ENCODE assay signal across 9 mouse cellular contexts in the genomic region with DNA sequence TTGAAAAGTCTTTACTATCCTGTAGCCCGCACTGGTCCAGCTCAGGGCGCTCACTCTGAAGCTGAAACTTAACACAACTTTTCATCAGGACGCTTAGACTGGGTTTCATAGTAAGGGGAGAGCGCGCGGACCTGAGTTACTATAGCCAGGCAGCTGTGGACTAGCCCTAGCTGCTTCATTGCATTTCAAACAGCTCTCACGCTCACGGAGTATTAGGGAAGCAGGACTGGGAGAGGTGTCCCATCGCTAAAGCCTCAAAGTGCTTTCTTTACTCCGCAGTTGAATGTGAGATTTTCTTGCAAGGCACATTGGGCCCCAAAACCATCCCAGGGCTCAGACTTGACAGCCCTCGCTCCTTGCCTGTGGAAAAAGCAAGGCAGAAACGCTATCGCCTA. TPM values are rescaled to one million over a fixed set of nuclear protein-coding genes. Genes with fewer than 3 reads are reported as not detected.
DNase-seq lines count a peak whose midpoint lies in the region; ATAC-seq and TF ChIP-seq lines count a peak whose summit lies in the region.
"Had no signal": no experiment of that assay in that cellular context is flagged by ENCODE, and none has a peak within 500 bp of the region (broad histone marks: within the 10 kb centered on the region; RNA-seq: fewer than 3 reads in every experiment).

No protein-coding gene starts in this region.

- no peak for DNase-seq in layer of hippocampus, adult 2 months (ENCODE audit: low spot score in 2 of 2)
- DNase-seq in layer of hippocampus, postnatal 25 days (ENCODE audit: extremely low spot score in 1 of 2, low spot score in 1 of 2), result no peak
- peak; percentile 9 for DNase-seq in hindbrain, postnatal 0 days (ENCODE audit: low spot score)
- DNase-seq in layer of hippocampus, adult 18-20 months (ENCODE audit: low spot score in 2 of 2), result no peak
- DNase-seq in urinary bladder, postnatal 36 days (ENCODE audit: low spot score in 2 of 2), result no peak

- no peak for ATAC-seq in embryonic facial prominence, embryonic 13.5 days (ENCODE audit: insufficient number of reproducible peaks, insufficient read depth, low FRiP score, low TSS enrichment, low read depth)
- ATAC-seq in hindbrain, postnatal 0 days, result no peak
- no peak for ATAC-seq in neural tube, embryonic 14.5 days (ENCODE audit: low read depth)

- no peak overlapping the region for H3K27ac ChIP-seq in layer of hippocampus, adult 2 months
- peak overlapping the region; percentile 83 for H3K27ac ChIP-seq in embryonic facial prominence, embryonic 13.5 days
- H3K27ac ChIP-seq in hindbrain, postnatal 0 days, result peak overlapping the region; percentile 54; the same call in 1 of the 2 replicates
- H3K27ac ChIP-seq in neural tube, embryonic 14.5 days (ENCODE audit: low read depth, low read length), result peak overlapping the region; percentile 12; the same call in 1 of the 2 replicates
- H3K27ac ChIP-seq: left cerebral cortex, adult 2 months had no signal

- peak overlapping the region; percentile 41; the same call in 1 of the 2 replicates for H3K4me3 ChIP-seq in layer of hippocampus, adult 2 months
- H3K4me3 ChIP-seq in embryonic facial prominence, embryonic 13.5 days, result peak overlapping the region; percentile 74
- peak overlapping the region; percentile 52 for H3K4me3 ChIP-seq in hindbrain, postnatal 0 days (ENCODE audit: low read length)
- peak overlapping the region; percentile 60 for H3K4me3 ChIP-seq in neural tube, embryonic 14.5 days (ENCODE audit: low read depth, low read length)
- H3K4me3 ChIP-seq: erythroblast, embryonic 14.5 days had no signal

- H3K27me3 ChIP-seq in embryonic facial prominence, embryonic 13.5 days, result peaks cover 25% of the 10 kb centered on the region
- H3K27me3 ChIP-seq in hindbrain, postnatal 0 days (ENCODE audit: insufficient read depth, low read length), result peaks cover 6% of the 10 kb centered on the region; the same call in 1 of the 2 replicates
- H3K27me3 ChIP-seq in neural tube, embryonic 14.5 days (ENCODE audit: control insufficient read depth, insufficient read depth, low read length), result no peaks in the 10 kb centered on the region

- 3% methylated on average over 13 of the region's 13 CpGs for WGBS in embryonic facial prominence, embryonic 13.5 days
- 8% methylated on average over 13 of the region's 13 CpGs for WGBS in hindbrain, postnatal 0 days
- 1% methylated on average over 13 of the region's 13 CpGs for WGBS in neural tube, embryonic 14.5 days

- H3K9me3 ChIP-seq in embryonic facial prominence, embryonic 13.5 days, result no peaks in the 10 kb centered on the region
- no peaks in the 10 kb centered on the region for H3K9me3 ChIP-seq in hindbrain, postnatal 0 days (ENCODE audit: low read length)
- no peaks in the 10 kb centered on the region for H3K9me3 ChIP-seq in neural tube, embryonic 14.5 days (ENCODE audit: control insufficient read depth, low read length)

- TF ChIP-seq CTCF in layer of hippocampus, adult 2 months (conservative IDR thresholded peaks at IDR 0.05), result no peak
- no peak for TF ChIP-seq CTCF in hindbrain, postnatal 0 days (IDR thresholded peaks at IDR 0.05; ENCODE audit: low read depth)

- peaks cover 49% of the 10 kb centered on the region for H3K4me1 ChIP-seq in embryonic facial prominence, embryonic 13.5 days
- H3K4me1 ChIP-seq in hindbrain, postnatal 0 days (ENCODE audit: insufficient read depth, low read length), result no peaks in the 10 kb centered on the region
- H3K4me1 ChIP-seq in neural tube, embryonic 14.5 days (ENCODE audit: control insufficient read depth, insufficient read depth, low read length), result peaks cover 7% of the 10 kb centered on the region

- peak overlapping the region; percentile 89 for H3K9ac ChIP-seq in embryonic facial prominence, embryonic 13.5 days
- peak overlapping the region; percentile 50 for H3K9ac ChIP-seq in hindbrain, postnatal 0 days (replicated peaks; ENCODE audit: low read length)
- no peak overlapping the region for H3K9ac ChIP-seq in neural tube, embryonic 14.5 days (replicated peaks; ENCODE audit: low read depth, low read length)

- no peaks in the 10 kb centered on the region for H3K36me3 ChIP-seq in embryonic facial prominence, embryonic 13.5 days
- no peaks in the 10 kb centered on the region for H3K36me3 ChIP-seq in hindbrain, postnatal 0 days (ENCODE audit: insufficient read depth, low read length)
- H3K36me3 ChIP-seq in neural tube, embryonic 14.5 days (ENCODE audit: control insufficient read depth, insufficient read depth, low read length), result no peaks in the 10 kb centered on the region

- H3K4me2 ChIP-seq in embryonic facial prominence, embryonic 13.5 days, result peak overlapping the region; percentile 92
- H3K4me2 ChIP-seq in hindbrain, postnatal 0 days (ENCODE audit: low read depth, low read length), result peak overlapping the region; percentile 88
- H3K4me2 ChIP-seq in neural tube, embryonic 14.5 days (ENCODE audit: low read depth, low read length), result peak overlapping the region; percentile 94

RNA-seq across cellular contexts. Expression of gene Eya2, which starts 0.8 kb away (rescaled TPM):
- total RNA-seq in layer of hippocampus, adult 2 months (2021), result 1 to 10 TPM; 2.0 to 2.9 TPM
- 1 to 10 TPM; 3.8 to 4.8 TPM for total RNA-seq in layer of hippocampus, postnatal 25 days (2021)
- polyA plus RNA-seq in embryonic facial prominence, embryonic 13.5 days (2015; fragmentation: Nextera tagmentation; extraction: Ambion mirVana), result 22.1 and 34.0 TPM in 2 replicates
- total RNA-seq in hindbrain, postnatal 0 days (2014; rRNA removed), result 12.1 and 20.1 TPM in 2 replicates
- polyA plus RNA-seq in hindbrain, postnatal 0 days (2015; fragmentation: Nextera tagmentation; extraction: Ambion mirVana), result 9.9 and 10.0 TPM in 2 replicates
- polyA plus RNA-seq in neural tube, embryonic 14.5 days (2014; fragmentation: Nextera tagmentation; extraction: Ambion mirVana), result 4.7 and 6.9 TPM in 2 replicates
- 1 to 10 TPM; 1.8 to 2.8 TPM for total RNA-seq in layer of hippocampus, adult 18-20 months (2021)
- polyA plus RNA-seq: erythroblast, embryonic 14.5 days had no signal
